Mouse (Mus musculus) embryo, embryonic 11.5 days (tissue): ENCODE results near the gene Rere.

ENCODE experiments used
- DNase-seq: peaks from one replicate; pipeline ENCODE4 v3.0.0-alpha.2; 2012; ENCODE audit warnings: low read depth, low spot score

The Rere gene

DNA sequence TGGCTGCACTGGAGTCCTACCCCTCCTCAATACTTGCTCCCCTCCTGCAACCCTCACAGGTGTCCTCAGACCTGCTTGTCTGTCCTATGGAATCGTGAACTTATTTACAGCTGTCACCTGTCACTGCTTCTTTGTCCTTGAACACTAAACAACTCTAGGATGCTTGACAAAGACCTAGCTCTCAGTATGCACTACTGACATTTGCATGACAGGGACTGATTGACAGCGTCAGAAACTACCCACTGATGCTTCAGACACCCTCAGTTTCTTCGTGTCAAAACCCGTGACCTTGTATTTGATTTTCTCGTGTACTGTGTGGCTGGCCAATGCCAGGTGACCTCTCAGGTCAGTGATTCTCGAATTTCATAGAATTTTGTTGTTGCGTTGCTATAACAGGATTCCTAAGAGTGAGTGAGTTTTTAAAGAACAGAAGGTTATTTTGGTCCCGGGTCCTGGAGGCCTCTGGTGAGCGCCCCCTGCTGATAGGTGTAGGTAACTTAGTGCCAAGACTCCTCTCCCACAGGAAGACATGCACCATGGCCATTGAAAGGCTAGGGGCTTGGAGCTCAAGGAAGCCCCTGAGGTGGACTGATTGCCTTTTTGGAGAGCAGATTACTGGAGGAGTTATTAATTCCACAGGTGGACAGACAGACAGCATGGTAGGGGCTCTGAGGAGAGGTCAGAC is 378.6 kb downstream of the Rere start:
- DNase-seq, result no peak

DNA sequence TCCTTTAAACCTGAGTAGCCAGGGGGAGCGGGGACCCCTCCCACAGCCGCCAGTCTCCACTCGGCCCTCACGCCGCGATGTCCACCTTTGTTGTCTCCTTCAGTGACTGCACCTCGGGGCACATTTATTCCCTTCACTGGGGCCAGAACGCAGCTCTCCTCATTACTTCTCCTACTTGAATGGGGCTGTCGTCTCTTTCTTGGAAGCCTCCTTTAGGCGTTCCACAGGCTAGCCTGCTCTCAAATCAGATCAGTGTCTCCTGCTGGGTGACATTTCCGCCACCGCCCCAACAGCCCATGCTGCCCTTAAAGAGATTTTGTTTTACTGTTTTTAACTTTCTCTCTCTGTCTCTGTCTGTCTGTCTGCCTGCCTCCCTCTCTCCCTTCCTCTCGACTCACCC is 380.4 kb downstream of the Rere start:
- no peak for DNase-seq

DNA sequence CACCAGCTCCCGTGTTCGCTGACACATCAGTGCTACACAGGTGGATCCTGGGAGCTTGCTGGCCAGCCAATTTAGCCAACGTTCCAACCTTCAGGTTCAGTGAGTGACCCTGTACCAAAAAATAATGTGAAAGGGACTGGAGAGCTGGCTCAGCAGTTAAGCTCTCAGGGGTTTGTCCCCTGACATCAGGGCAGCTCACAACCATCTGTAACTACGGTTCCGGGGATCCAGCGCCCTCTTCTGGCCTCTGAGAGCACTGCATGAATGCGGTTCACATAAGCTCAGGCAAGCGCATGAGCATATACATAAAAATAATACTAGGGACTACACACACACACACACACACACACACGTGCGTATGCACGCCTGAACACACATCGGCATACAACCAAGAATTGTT is 381.7 kb downstream of the Rere start:
- no peak for DNase-seq

DNA sequence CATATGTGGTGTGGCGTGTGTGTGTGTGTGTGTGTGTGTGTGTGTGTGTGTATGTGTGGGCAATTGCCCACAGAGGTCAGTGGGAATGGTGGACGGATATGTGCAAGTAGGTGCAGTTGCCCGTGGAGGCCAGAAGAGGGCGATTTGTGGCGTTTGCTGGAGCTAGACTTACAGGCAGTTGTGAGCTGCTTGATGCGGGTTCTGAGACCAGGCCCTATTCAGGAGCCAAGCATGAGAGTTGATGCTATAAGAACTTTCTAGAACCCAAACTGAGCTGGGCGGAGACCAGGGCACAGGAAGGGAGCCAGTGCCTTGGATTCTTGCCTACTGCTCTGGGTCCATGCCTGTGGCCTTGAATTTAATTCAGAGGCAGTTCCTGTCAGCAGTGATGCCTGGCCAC is 383.3 kb downstream of the Rere start:
- no peak for DNase-seq

DNA sequence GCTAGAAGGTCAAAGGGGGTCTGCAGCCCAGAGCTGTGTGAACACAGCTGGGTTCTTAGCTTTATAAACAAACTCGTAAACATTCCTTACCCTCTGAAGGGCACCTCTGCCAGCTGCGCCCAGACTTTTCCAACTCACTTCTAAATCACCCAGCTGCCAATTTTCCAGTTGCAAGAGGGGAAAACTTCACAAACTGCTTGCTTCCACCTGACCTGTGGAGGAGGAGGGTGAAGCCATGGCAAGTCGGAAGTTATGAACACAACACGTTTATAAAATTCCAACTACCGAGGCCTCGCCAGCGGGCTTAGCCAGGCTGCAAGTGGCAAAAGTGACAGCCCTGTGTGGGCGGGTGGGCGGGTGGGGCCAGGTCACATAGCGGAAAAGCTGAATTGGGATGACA is 384.4 kb downstream of the Rere start:
- DNase-seq, result no peak
